Mouse (Mus musculus) left cerebral cortex, postnatal 36 days (tissue): ENCODE data around the gene Gm21411. TPM values are rescaled to one million over a fixed set of nuclear protein-coding genes. Genes with fewer than 3 reads are reported as not detected.
"Not testable (repeated sequence)": the region's sequence is repeated elsewhere in the genome, so short reads cannot be mapped to it uniquely, and the experiment has no call there.

Experiments
- DNase-seq, 2 experiments: peaks; one replicate each; pipeline ENCODE4 v3.0.0; 2021 to 2022; ENCODE audit warnings: low spot score in 2 of 2, mixed read lengths in 1 of 2
- intact Hi-C: fragments of 180-260 bp; cut with DNase I; formaldehyde crosslinking; loops from one replicate; pipeline ENCODE4 v1.15.1; 2025
- total RNA-seq, 2 experiments: library from RNA; stranded (reverse); gene quantifications; 2 replicates each; pipeline ENCODE4 v1.2.3; 2021

The Gm21411 gene
- not detected for total RNA-seq

- intact Hi-C loops: not testable (repeated sequence)
Observed at GRCm38 (mm10) chr4:146909386-146910137, at the start of gene Gm21411. Gene Gm21411, minus strand, starts transcription at chr4:146909590.

GRCm38 (mm10) chr4:146941691-146942090, 32.3 kb upstream of the Gm21411 start:
- DNase-seq, intact Hi-C loops: not testable (repeated sequence)

More at GRCm38 (mm10) chr4:146909386-146910137, at the start of gene Gm21411:
- not testable (repeated sequence) for DNase-seq

- intact Hi-C loops: no loop called here
- DNase-seq: no peak
Observed at GRCm38 (mm10) chr4:146932311-146933082, 23.1 kb upstream of the Gm21411 start.

GRCm38 (mm10) chr4:146915196-146915595, 5.8 kb upstream of the Gm21411 start:
- DNase-seq: no peak
- intact Hi-C loops: no loop called here

- DNase-seq, intact Hi-C loops: not testable (repeated sequence)
Observed at GRCm38 (mm10) chr4:146908131-146908530, 1.3 kb downstream of the Gm21411 start.

GRCm38 (mm10) chr4:146904782-146905181, 4.6 kb downstream of the Gm21411 start:
- DNase-seq, intact Hi-C loops: not testable (repeated sequence)

GRCm38 (mm10) chr4:146903126-146903525, 6.3 kb downstream of the Gm21411 start:
- intact Hi-C loops, DNase-seq: not testable (repeated sequence)

Other genes with a start within 250 kb of the Gm21411 start
- not detected for gene Zfp989, start 62.4 kb upstream of the Gm21411 start, total RNA-seq
- under 1 TPM in 1 of 2 experiments, not detected in 1; 0.29 TPM for gene Rex2, start 112.3 kb upstream of the Gm21411 start, total RNA-seq
- 1 to 10 TPM; 7.3 to 8.6 TPM for gene Zfp991, start 222.4 kb upstream of the Gm21411 start, total RNA-seq